Mouse (Mus musculus): ENCODE data around the gene Sh2b1.

- TF ChIP-seq CTCF (IDR thresholded peaks at IDR 0.05; ENCODE audit: low read depth, low read length) (no peak), POLR2A (IDR thresholded peaks at IDR 0.05; ENCODE audit: borderline replicate concordance, low read depth, low read length) (no peak)
Observed at GRCm38 (mm10) chr7:126466116-126466515, 9.1 kb downstream of the Sh2b1 start.
